Mouse (Mus musculus) midbrain, embryonic 14.5 days (tissue): ENCODE data around the gene Synj1. TPM values are rescaled to one million over a fixed set of nuclear protein-coding genes. Genes with fewer than 3 reads are reported as not detected.

Source experiments
- ATAC-seq: fragments of 200-750 bp; cut with Nextera tagmentation; 2 replicates; pipeline ENCODE4 v1.8.0; 2017; ENCODE audit warnings: moderate number of reproducible peaks, moderate library complexity; ENCODE audit not compliant: low FRiP score, low TSS enrichment
- DNase-seq: peaks from one replicate; pipeline ENCODE4 v3.0.0-alpha.2; 2015
- H3K27ac ChIP-seq: fragments of 300-500 bp; sonication (generic); replicated peaks from 2 replicates; pipeline ENCODE4 v1.5.1; 2014; ENCODE audit warnings: mild to moderate bottlenecking, low read depth, low read length, moderate library complexity
- H3K27me3 ChIP-seq: fragments of 300-500 bp; sonication (generic); 2 replicates; pipeline ENCODE4 v1.6.1; 2014; ENCODE audit warnings: low read length, control low read depth, mixed read lengths; ENCODE audit not compliant: control insufficient read depth, insufficient read depth
- H3K36me3 ChIP-seq: fragments of 300-500 bp; sonication (generic); 2 replicates; pipeline ENCODE4 v1.6.1; 2014; ENCODE audit warnings: low read length, control low read depth; ENCODE audit not compliant: control insufficient read depth, insufficient read depth
- H3K4me1 ChIP-seq: fragments of 300-500 bp; sonication (generic); 2 replicates; pipeline ENCODE4 v1.6.1; 2014; ENCODE audit warnings: mild to moderate bottlenecking, antibody characterized with exemption, low read length, control low read depth; ENCODE audit not compliant: control insufficient read depth, insufficient read depth
- H3K4me2 ChIP-seq: fragments of 300-500 bp; sonication (generic); 2 replicates; pipeline ENCODE4 v1.6.1; 2014; ENCODE audit warnings: mild to moderate bottlenecking, low read length, moderate library complexity
- H3K4me3 ChIP-seq: fragments of 300-500 bp; sonication (generic); replicated peaks from 2 replicates; pipeline ENCODE4 v1.5.1; 2014; ENCODE audit warnings: low read depth, low read length
- H3K9ac ChIP-seq: fragments of 300-500 bp; sonication (generic); replicated peaks from 2 replicates; pipeline ENCODE4 v1.6.1; 2014; ENCODE audit warnings: mild to moderate bottlenecking, low read length, moderate library complexity
- H3K9me3 ChIP-seq: fragments of 300-500 bp; sonication (generic); 2 replicates; pipeline ENCODE4 v1.6.1; 2016; ENCODE audit warnings: low read length, control low read depth, mixed read lengths; ENCODE audit not compliant: control insufficient read depth
- WGBS: fragments of 180-500 bp; shearing (Covaris S2); extraction: QIAGEN DNeasy Blood & Tissue Kit; methylation state at CpG from one replicate; pipeline ENCODE4 v1.1.7; 2014; 5-methylcytosine and 5-hydroxymethylcytosine counted together
- polyA plus RNA-seq: library from polyadenylated mRNA; unstranded; fragments of >200 nt; fragmentation: Nextera tagmentation; extraction: Ambion mirVana; gene quantifications from 2 replicates; pipeline ENCODE4 v1.2.1, GENCODE M21; 2014

Synj1 gene
- polyA plus RNA-seq, 1 experiment from 2014 or later, result 68.6 TPM

DNA sequence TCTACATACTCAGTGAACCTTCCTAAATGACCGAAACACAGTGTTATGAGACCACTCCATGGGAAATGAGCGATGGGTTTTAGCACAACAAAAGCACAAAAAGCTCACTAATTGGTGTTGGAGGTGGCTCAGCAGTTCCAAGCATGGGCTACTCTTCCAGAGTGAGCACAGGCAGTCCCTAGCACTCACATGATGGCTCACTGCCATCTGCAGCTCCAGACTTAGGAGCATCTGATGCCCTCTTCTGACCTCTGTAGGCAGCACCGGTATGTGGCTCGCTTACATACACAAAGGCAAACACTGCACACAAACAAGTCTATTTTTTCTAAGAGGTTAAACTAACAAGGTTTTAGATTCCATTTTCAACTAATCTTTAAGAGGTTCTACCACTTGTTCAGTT is 44.9 kb downstream of the Synj1 start:
- peaks cover 74% of the 10 kb centered on the region for H3K36me3 ChIP-seq
- no peak overlapping the region for H3K4me2 ChIP-seq
- 89% methylated on average over 4 of the region's 4 CpGs for WGBS
- H3K9me3 ChIP-seq, result no peaks in the 10 kb centered on the region
- no peak for ATAC-seq
- no peak overlapping the region for H3K9ac ChIP-seq
- no peak overlapping the region for H3K27ac ChIP-seq
- no peaks in the 10 kb centered on the region for H3K27me3 ChIP-seq
- no peak for DNase-seq
- H3K4me1 ChIP-seq, result no peaks in the 10 kb centered on the region
- no peak overlapping the region for H3K4me3 ChIP-seq

DNA sequence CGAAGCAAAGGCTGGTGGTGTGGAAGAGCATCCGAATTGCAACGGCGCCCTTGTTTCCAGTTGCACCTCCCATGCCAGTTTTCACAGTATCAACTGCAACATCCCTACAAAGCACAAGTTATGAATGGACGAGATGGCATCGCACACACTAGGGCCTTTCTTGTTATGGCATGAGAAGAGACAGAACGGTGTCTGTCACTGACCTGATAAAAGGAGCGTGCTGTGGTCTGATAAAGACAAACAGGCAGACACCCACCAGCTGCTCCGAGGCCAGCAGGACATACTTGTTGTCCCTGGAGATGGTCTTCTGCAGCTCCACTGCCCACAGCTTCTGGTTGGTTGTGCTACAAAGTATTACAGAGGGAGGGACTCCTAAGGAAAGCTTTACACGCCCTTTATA is 46.8 kb downstream of the Synj1 start:
- WGBS, result 93% methylated on average over 10 of the region's 10 CpGs
- Histone ChIP-seq H3K4me2 (no peak overlapping the region), H3K27me3 (no peaks in the 10 kb centered on the region), H3K36me3 (peaks cover 78% of the 10 kb centered on the region), H3K9me3 (no peaks in the 10 kb centered on the region), H3K9ac (no peak overlapping the region), H3K4me1 (no peaks in the 10 kb centered on the region), H3K27ac (no peak overlapping the region), H3K4me3 (no peak overlapping the region)
- DNase-seq, result no peak
- ATAC-seq, result no peak

DNA sequence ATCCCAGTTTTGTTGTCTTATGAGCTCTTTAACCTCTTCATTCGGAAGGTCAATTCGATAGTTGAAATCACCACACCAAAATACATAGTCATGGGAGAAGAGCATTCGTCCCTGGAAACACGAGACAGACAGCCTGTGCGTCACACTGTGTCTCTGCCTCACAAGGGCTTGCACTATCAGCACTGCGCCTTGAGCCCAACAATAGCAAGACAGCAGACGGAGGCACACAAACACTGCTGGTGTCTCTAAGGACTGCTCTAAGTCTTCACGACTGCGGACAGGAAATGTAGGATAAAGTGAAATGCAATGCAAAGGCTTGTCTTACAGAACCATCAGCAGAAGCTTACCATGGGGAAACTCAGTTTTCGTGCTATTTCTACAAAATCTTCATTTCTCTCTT is 47.2 kb downstream of the Synj1 start:
- 94% methylated on average over 10 of the region's 10 CpGs for WGBS
- H3K4me2 ChIP-seq, result no peak overlapping the region
- no peaks in the 10 kb centered on the region for H3K9me3 ChIP-seq
- H3K4me1 ChIP-seq, result no peaks in the 10 kb centered on the region
- H3K27me3 ChIP-seq, result no peaks in the 10 kb centered on the region
- DNase-seq, result no peak
- no peak for ATAC-seq
- no peak overlapping the region for H3K9ac ChIP-seq
- peaks cover 77% of the 10 kb centered on the region for H3K36me3 ChIP-seq
- H3K4me3 ChIP-seq, result no peak overlapping the region
- no peak overlapping the region for H3K27ac ChIP-seq

DNA sequence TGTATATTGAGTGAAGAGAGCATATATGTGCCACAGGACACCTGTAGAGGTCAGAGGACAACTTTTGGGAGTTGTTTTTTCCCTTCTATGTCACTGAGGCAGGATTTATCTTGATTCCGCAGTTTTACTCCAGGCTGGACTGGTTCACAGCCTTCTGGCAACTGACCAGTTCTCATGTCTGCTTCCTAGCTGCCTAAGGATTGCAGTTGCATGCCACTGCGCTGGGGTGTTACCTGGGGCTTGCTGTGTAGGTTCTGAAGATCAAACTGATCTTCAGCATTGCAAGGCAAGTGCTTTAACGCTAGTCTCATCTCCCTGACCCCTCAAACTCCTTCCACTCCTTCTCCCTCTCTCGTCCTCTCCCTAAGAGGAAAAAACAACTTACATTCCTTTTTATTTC is 47.9 kb downstream of the Synj1 start:
- no peak overlapping the region for H3K4me2 ChIP-seq
- no peak overlapping the region for H3K4me3 ChIP-seq
- no peak overlapping the region for H3K9ac ChIP-seq
- WGBS, result 91% methylated on average over 4 of the region's 4 CpGs
- ATAC-seq, result no peak
- no peak overlapping the region for H3K27ac ChIP-seq
- H3K36me3 ChIP-seq, result peaks cover 77% of the 10 kb centered on the region
- DNase-seq, result no peak
- no peaks in the 10 kb centered on the region for H3K27me3 ChIP-seq
- H3K9me3 ChIP-seq, result no peaks in the 10 kb centered on the region
- H3K4me1 ChIP-seq, result no peaks in the 10 kb centered on the region

DNA sequence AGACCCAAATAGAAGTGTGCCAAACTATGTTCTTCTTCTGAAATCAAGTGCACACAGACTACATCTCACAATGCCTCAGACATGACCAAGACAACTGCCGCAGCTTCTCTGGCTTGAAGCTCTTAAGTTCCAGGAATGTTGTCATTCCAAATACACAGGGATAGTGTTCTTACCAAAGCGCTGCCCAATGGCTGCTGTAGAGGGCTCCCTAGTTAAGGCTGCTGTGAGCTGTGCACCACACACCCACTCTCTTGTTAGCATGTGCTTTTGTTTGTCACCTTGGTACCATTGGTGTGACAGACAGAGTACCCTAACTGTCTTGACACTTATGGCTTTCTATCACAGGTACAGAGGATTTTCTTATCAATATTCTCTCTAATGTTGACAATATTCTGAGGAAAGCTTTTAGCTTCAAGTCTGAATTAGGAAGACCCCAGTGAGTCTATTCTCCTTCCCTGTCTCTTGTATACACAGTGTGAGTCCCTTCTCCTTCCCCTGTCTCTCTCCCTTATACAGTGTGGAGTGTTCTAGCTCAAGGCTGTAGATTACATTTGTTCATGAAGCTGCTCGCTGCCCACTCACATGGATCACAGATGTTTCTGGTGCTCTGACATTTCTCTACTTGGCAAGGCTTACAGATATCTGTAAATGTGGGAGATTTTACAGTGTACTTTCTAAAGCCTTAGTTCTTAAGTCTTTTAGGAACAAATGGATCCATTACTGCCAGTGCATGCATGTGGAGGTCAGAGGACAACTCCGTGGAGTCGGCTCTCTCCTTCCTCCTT is 52.6 kb downstream of the Synj1 start:
- 89% methylated on average over 5 of the region's 5 CpGs for WGBS
- peaks cover 70% of the 10 kb centered on the region for H3K36me3 ChIP-seq

DNA sequence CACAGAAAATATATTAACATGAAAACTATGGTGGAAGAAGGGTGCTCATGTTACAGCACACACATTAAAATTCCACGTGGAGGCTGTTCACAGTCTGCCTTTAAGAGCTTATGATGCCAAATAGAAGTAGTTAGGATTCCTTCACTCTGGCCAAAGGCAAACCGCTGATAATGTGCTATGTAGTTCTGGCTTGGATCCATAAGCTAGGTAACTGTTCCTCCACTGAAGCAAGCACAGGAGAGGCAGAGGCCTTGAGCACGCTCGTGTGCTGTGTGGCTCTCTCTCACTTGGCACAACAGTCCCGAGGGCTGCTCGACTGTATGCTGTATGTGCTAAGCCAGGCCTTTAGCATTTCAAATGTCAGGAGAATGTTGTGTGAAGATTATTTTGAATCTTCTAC is 55.6 kb downstream of the Synj1 start:
- ATAC-seq, result no peak
- H3K36me3 ChIP-seq, result peaks cover 78% of the 10 kb centered on the region
- H3K4me3 ChIP-seq, result no peak overlapping the region
- no peaks in the 10 kb centered on the region for H3K9me3 ChIP-seq
- no peaks in the 10 kb centered on the region for H3K4me1 ChIP-seq
- no peak overlapping the region for H3K9ac ChIP-seq
- DNase-seq, result no peak
- H3K27ac ChIP-seq, result no peak overlapping the region
- H3K4me2 ChIP-seq, result no peak overlapping the region
- no peaks in the 10 kb centered on the region for H3K27me3 ChIP-seq
- 90% methylated on average over 6 of the region's 6 CpGs for WGBS

More for the DNA sequence above, 52.6 kb downstream of the Synj1 start:
- H3K4me3 ChIP-seq, result no peak overlapping the region
- no peaks in the 10 kb centered on the region for H3K4me1 ChIP-seq
- DNase-seq (no peak), ATAC-seq (no peak)
- no peak overlapping the region for H3K9ac ChIP-seq
- H3K27ac ChIP-seq, result no peak overlapping the region
- no peak overlapping the region for H3K4me2 ChIP-seq
- no peaks in the 10 kb centered on the region for H3K9me3 ChIP-seq
- no peaks in the 10 kb centered on the region for H3K27me3 ChIP-seq

DNA sequence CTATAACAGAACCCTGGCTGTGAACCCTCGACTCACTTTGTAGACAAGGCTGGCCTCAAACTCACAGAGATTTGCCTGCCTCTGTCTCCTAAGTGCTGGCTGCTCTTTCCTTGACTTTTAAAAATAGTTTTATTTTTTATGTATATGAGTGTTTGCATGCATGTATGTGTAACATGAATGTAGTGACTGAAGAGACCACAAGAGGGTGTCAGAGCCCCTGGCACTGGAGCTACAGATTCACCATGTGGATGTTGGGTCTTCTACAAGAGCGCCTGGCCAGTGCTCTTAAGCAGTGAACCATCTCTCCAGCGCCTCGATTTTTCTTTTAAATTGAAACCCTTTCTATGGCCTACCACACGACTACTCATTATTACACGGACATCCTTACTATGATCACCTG is 57.3 kb downstream of the Synj1 start:
- ATAC-seq, result no peak
- no peaks in the 10 kb centered on the region for H3K4me1 ChIP-seq
- H3K9me3 ChIP-seq, result no peaks in the 10 kb centered on the region
- peak; percentile 35 for DNase-seq
- WGBS, result 91% methylated on average over 6 of the region's 6 CpGs
- no peak overlapping the region for H3K4me2 ChIP-seq
- no peaks in the 10 kb centered on the region for H3K27me3 ChIP-seq
- peaks cover 75% of the 10 kb centered on the region for H3K36me3 ChIP-seq
- no peak overlapping the region for H3K9ac ChIP-seq
- H3K4me3 ChIP-seq, result no peak overlapping the region
- no peak overlapping the region for H3K27ac ChIP-seq

DNA sequence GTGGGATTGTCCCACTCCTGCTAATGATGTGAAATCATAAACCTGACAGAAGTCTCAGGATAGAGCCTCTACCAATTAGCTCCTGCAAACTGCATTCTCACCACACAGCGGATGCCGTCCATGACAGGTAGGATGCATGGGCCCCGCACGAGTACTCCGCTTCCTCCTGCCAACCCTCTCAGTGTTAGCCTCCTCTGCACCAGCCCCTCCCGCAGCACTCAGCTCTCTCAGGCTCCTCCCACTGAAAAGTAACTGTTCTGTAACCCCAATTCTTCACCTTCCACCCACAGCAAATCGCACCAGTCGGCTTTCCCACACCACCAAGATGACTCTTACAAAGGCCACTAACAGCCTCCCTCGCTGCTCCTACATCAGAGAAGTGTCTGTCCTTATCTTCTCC is 58.0 kb downstream of the Synj1 start:
- no peak for ATAC-seq
- Histone ChIP-seq H3K27me3 (no peaks in the 10 kb centered on the region), H3K27ac (no peak overlapping the region), H3K9me3 (no peaks in the 10 kb centered on the region), H3K4me3 (no peak overlapping the region), H3K36me3 (peaks cover 70% of the 10 kb centered on the region), H3K4me2 (no peak overlapping the region), H3K4me1 (no peaks in the 10 kb centered on the region), H3K9ac (no peak overlapping the region)
- no peak for DNase-seq
- WGBS, result 93% methylated on average over 9 of the region's 9 CpGs

DNA sequence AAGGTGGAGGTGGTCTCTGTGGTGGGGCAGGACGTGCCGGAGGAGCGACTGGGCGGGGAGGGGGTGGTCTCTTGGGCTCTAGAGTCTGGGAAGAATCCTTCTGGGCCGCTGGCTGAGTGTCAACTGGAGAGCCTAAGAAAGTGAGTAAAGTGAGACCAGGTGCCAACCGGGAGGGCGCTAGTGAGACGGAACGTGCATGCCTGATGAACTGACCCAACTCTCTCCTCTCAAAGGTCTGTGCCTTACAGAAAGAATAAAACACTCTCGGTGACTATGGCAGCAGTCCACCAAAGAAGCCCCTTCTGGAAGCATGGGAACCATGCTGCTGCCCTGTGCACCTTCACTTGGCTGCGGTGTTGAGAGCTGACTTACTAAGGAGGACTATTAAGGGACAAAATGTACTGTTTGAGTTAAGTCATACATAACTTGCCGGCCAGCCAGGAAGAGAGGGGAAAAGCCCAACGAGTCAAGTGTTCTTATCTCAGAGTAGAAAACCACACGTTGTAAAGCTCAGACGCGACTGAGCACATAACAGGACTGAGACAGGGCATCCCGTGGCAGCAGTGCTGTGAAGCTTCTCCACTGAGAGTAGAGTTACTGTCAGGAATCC is 60.6 kb downstream of the Synj1 start:
- H3K9ac ChIP-seq, result no peak overlapping the region
- H3K4me1 ChIP-seq, result no peaks in the 10 kb centered on the region
- no peaks in the 10 kb centered on the region for H3K9me3 ChIP-seq
- no peaks in the 10 kb centered on the region for H3K27me3 ChIP-seq
- H3K4me3 ChIP-seq, result no peak overlapping the region
- no peak for DNase-seq
- H3K36me3 ChIP-seq, result peaks cover 72% of the 10 kb centered on the region
- 60% methylated on average over 17 of the region's 17 CpGs for WGBS
- ATAC-seq, result no peak
- no peak overlapping the region for H3K27ac ChIP-seq
- no peak overlapping the region for H3K4me2 ChIP-seq
